Mouse (Mus musculus) stomach, postnatal 0 days (tissue): ENCODE results near the gene Atp13a4. TPM values are rescaled to one million over a fixed set of nuclear protein-coding genes. Genes with fewer than 3 reads are reported as not detected.
A peak's percentile ranks its signal among the peaks of the same experiment; 100 is the strongest.

Experiments
- ATAC-seq: fragments of 200-750 bp; cut with Nextera tagmentation; 2 replicates; pipeline ENCODE4 v1.8.0; 2017; ENCODE audit not compliant: low FRiP score, low TSS enrichment
- DNase-seq: peaks from one replicate; pipeline ENCODE4 v3.0.0-alpha.2; 2016; ENCODE audit warnings: low spot score
- H3K27ac ChIP-seq: fragments of 300-500 bp; sonication (generic); replicated peaks from 2 replicates; pipeline ENCODE4 v1.5.1; 2014; ENCODE audit warnings: mild to moderate bottlenecking, control low read depth
- H3K27me3 ChIP-seq: fragments of 300-500 bp; sonication (generic); 2 replicates; pipeline ENCODE4 v1.6.1; 2014; ENCODE audit warnings: low read length; ENCODE audit not compliant: control insufficient read depth, insufficient read depth
- H3K36me3 ChIP-seq: fragments of 300-500 bp; sonication (generic); 2 replicates; pipeline ENCODE4 v1.6.1; 2014; ENCODE audit warnings: low read length, mixed read lengths; ENCODE audit not compliant: control insufficient read depth, insufficient read depth
- H3K4me1 ChIP-seq: fragments of 300-500 bp; sonication (generic); replicated peaks from 2 replicates; pipeline ENCODE4 v1.6.1; 2014; ENCODE audit warnings: antibody characterized with exemption; ENCODE audit not compliant: control insufficient read depth, insufficient read depth
- H3K4me2 ChIP-seq: fragments of 300-500 bp; sonication (generic); replicated peaks from 2 replicates; pipeline ENCODE4 v1.6.1; 2014; ENCODE audit warnings: low read depth, mild to moderate bottlenecking, control low read depth, moderate library complexity
- H3K4me3 ChIP-seq: fragments of 300-500 bp; sonication (generic); 2 replicates; pipeline ENCODE4 v1.5.1; 2014; ENCODE audit warnings: low read depth, low read length, control low read depth
- H3K9ac ChIP-seq: fragments of 300-500 bp; sonication (generic); 2 replicates; pipeline ENCODE4 v1.6.1; 2014; ENCODE audit warnings: mild to moderate bottlenecking, low read length, control low read depth, mixed read lengths
- H3K9me3 ChIP-seq: fragments of 300-500 bp; sonication (generic); 2 replicates; pipeline ENCODE4 v1.6.1; 2016; ENCODE audit warnings: low read length; ENCODE audit not compliant: control insufficient read depth
- CTCF ChIP-seq: IDR thresholded peaks from 2 replicates; pipeline ENCODE4 v1.5.1; 2016; ENCODE audit warnings: antibody characterized with exemption, low read depth, mild to moderate bottlenecking, moderate library complexity
- EP300 ChIP-seq: optimal IDR thresholded peaks from 2 replicates; pipeline ENCODE3; 2016; ENCODE audit warnings: antibody characterized with exemption
- WGBS: fragments of 180-500 bp; shearing (Covaris S2); extraction: QIAGEN DNeasy Blood & Tissue Kit; methylation state at CpG from one replicate; pipeline ENCODE4 v1.1.7; 2014; 5-methylcytosine and 5-hydroxymethylcytosine counted together
- polyA plus RNA-seq: library from polyadenylated mRNA; unstranded; fragments of >200 nt; fragmentation: Nextera tagmentation; extraction: Ambion mirVana; gene quantifications from 2 replicates; pipeline ENCODE4 v1.2.1, GENCODE M21; 2015

The Atp13a4 gene
- polyA plus RNA-seq, 1 experiment from 2014 or later: 1.5 TPM

- TF ChIP-seq EP300 (no peak), CTCF (no peak)
- DNase-seq: no peak
- Histone ChIP-seq H3K4me3 (no peak overlapping the region), H3K27me3 (no peaks in the 10 kb centered on the region), H3K9ac (no peak overlapping the region), H3K27ac (no peak overlapping the region), H3K36me3 (no peaks in the 10 kb centered on the region), H3K4me1 (no peaks in the 10 kb centered on the region), H3K4me2 (no peak overlapping the region), H3K9me3 (no peaks in the 10 kb centered on the region)
- WGBS: 63% methylated on average over 9 of the region's 10 CpGs
- no peak for ATAC-seq
Measured at GRCm38 (mm10) chr16:29441405-29441985, 103.2 kb downstream of the Atp13a4 start.

- Histone ChIP-seq H3K9ac (no peak overlapping the region), H3K4me3 (no peak overlapping the region), H3K36me3 (no peaks in the 10 kb centered on the region), H3K27ac (no peak overlapping the region), H3K4me2 (no peak overlapping the region), H3K9me3 (no peaks in the 10 kb centered on the region), H3K27me3 (no peaks in the 10 kb centered on the region), H3K4me1 (no peaks in the 10 kb centered on the region)
- ATAC-seq (no peak), DNase-seq (no peak)
- no peak for TF ChIP-seq CTCF
- TF ChIP-seq EP300: no peak
- 73% methylated on average over 5 of the region's 5 CpGs for WGBS
Measured at GRCm38 (mm10) chr16:29438045-29438444, 106.6 kb downstream of the Atp13a4 start.

DNA sequence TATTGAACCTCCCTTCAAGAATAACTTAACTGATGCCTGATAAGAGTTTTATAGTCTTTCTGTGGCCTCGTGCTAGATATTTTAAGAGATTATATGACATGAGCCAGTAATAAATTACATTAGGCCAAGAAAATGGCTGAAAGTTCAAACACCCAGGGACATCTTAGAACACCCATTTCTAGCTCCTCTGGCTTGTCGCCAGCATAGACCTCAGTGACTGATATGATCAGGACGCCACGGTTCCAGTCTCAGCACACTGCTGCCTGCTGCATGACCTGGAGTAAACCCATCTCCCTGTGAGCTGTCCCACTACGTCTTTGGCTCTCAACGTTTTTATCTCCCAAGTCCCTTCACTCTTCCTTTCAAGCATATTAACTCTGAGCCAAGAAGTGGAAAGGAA is 108.9 kb downstream of the Atp13a4 start:
- Histone ChIP-seq H3K4me3 (no peak overlapping the region), H3K4me2 (no peak overlapping the region), H3K27ac (no peak overlapping the region), H3K27me3 (no peaks in the 10 kb centered on the region), H3K9me3 (no peaks in the 10 kb centered on the region), H3K9ac (no peak overlapping the region), H3K36me3 (no peaks in the 10 kb centered on the region), H3K4me1 (no peaks in the 10 kb centered on the region)
- WGBS: 61% methylated on average over 6 of the region's 6 CpGs
- TF ChIP-seq CTCF (no peak), EP300 (no peak)
- ATAC-seq (no peak), DNase-seq (no peak)

GRCm38 (mm10) chr16:29434712-29435111 is 110.0 kb downstream of the Atp13a4 start:
- no peak overlapping the region for H3K4me3 ChIP-seq

DNA sequence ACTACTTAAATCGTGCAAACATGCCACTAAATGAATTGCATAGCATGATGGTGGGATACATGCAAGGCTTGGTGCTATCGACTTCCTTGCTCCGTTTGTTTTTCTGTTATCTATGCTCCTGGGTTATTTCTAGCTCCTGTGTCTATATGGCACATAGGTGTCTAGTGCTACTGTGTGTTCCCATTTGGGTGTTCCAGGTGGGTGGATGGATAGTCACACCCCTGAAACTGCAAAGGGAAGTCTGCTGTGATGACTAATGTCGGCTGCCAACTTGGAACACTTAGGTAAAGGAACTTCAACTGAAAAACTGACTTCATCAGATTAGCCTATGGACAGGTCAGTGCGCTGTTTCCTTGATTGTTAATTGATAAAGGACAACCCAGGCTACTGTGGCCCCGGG is 129.8 kb downstream of the Atp13a4 start:
- ATAC-seq (no peak), DNase-seq (no peak)
- no peak overlapping the region for H3K4me2 ChIP-seq
- TF ChIP-seq CTCF (no peak), EP300 (no peak)
- H3K27ac ChIP-seq: no peak overlapping the region
- no peak overlapping the region for H3K9ac ChIP-seq
- H3K4me3 ChIP-seq: no peak overlapping the region
- no peaks in the 10 kb centered on the region for H3K27me3 ChIP-seq
- WGBS: 84% methylated on average over 6 of the region's 6 CpGs
- no peaks in the 10 kb centered on the region for H3K9me3 ChIP-seq
- no peaks in the 10 kb centered on the region for H3K4me1 ChIP-seq
- H3K36me3 ChIP-seq: no peaks in the 10 kb centered on the region

More at GRCm38 (mm10) chr16:29434712-29435111, 110.0 kb downstream of the Atp13a4 start:
- Histone ChIP-seq H3K4me2 (no peak overlapping the region), H3K4me1 (no peaks in the 10 kb centered on the region), H3K36me3 (no peaks in the 10 kb centered on the region), H3K9me3 (no peaks in the 10 kb centered on the region), H3K27me3 (no peaks in the 10 kb centered on the region), H3K27ac (no peak overlapping the region), H3K9ac (no peak overlapping the region)
- TF ChIP-seq CTCF (peak; percentile 77), EP300 (no peak)
- 28% methylated on average over 5 of the region's 5 CpGs for WGBS
- DNase-seq (peak; percentile 43), ATAC-seq (0 out of 2 replicates have a peak, but pooled peaks have one; percentile 24)

DNA sequence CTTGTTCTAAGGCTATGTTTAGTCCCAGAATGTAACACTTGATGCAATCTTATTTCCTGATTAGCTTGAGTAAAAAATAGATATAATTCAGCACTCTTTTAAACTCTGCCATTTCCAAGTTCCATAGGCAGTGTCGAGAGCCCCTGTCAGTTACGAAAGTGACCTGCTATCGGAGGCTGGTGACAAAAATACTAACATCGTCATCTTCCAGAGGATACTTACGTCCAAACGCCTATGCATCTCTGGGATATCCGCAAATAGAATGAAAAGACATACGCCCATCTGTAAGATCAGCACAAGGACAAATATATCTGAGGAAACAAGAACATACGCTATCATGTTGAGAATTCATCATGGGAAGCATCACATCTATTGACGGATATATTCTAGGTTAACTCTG is 137.3 kb downstream of the Atp13a4 start:
- Histone ChIP-seq H3K27ac (no peak overlapping the region), H3K4me3 (no peak overlapping the region), H3K4me1 (no peaks in the 10 kb centered on the region), H3K36me3 (no peaks in the 10 kb centered on the region), H3K4me2 (no peak overlapping the region), H3K9ac (no peak overlapping the region), H3K27me3 (no peaks in the 10 kb centered on the region), H3K9me3 (no peaks in the 10 kb centered on the region)
- no peak for ATAC-seq
- TF ChIP-seq EP300: no peak
- no peak for TF ChIP-seq CTCF
- no peak for DNase-seq
- 90% methylated on average over 10 of the region's 10 CpGs for WGBS
